Mouse (Mus musculus) embryonic facial prominence, embryonic 13.5 days (tissue): Measurements from ENCODE around the gene Pld3. TPM values are rescaled to one million over a fixed set of nuclear protein-coding genes. Genes with fewer than 3 reads are reported as not detected.

Source experiments
- ATAC-seq: fragments of 200-750 bp; cut with Nextera tagmentation; 2 replicates; pipeline ENCODE4 v1.8.0; 2017; ENCODE audit warnings: low read depth; ENCODE audit not compliant: insufficient number of reproducible peaks, insufficient read depth, low FRiP score, low TSS enrichment
- H3K27ac ChIP-seq: fragments of 300-500 bp; sonication (generic); 2 replicates; pipeline ENCODE4 v1.5.1; 2015; ENCODE audit warnings: moderate library complexity, mild to moderate bottlenecking, inconsistent platforms
- H3K27me3 ChIP-seq: fragments of 300-500 bp; sonication (generic); 2 replicates; pipeline ENCODE4 v1.6.1; 2015; ENCODE audit warnings: mild to moderate bottlenecking, inconsistent platforms
- H3K36me3 ChIP-seq: fragments of 300-500 bp; sonication (generic); 2 replicates; pipeline ENCODE4 v1.6.1; 2015; ENCODE audit warnings: mild to moderate bottlenecking, inconsistent platforms
- H3K4me1 ChIP-seq: fragments of 300-500 bp; sonication (generic); 2 replicates; pipeline ENCODE4 v1.6.1; 2015; ENCODE audit warnings: inconsistent platforms
- H3K4me2 ChIP-seq: fragments of 300-500 bp; sonication (generic); 2 replicates; pipeline ENCODE4 v1.6.1; 2015; ENCODE audit warnings: moderate library complexity, mild to moderate bottlenecking, inconsistent platforms
- H3K4me3 ChIP-seq: fragments of 300-500 bp; sonication (generic); 2 replicates; pipeline ENCODE4 v1.5.1; 2015; ENCODE audit warnings: mild to moderate bottlenecking, inconsistent platforms
- H3K9ac ChIP-seq: fragments of 300-500 bp; sonication (generic); 2 replicates; pipeline ENCODE4 v1.6.1; 2015; ENCODE audit warnings: mild to moderate bottlenecking, inconsistent platforms
- H3K9me3 ChIP-seq: fragments of 300-500 bp; sonication (generic); 2 replicates; pipeline ENCODE4 v1.6.1; 2016; ENCODE audit warnings: inconsistent platforms
- WGBS: fragments of 180-500 bp; shearing (Covaris S2); methylation state at CpG from one replicate; pipeline ENCODE4 v1.1.7; 2015; ENCODE audit warnings: mixed read lengths; 5-methylcytosine and 5-hydroxymethylcytosine counted together
- polyA plus RNA-seq: library from polyadenylated mRNA; unstranded; fragments of >200 nt; fragmentation: Nextera tagmentation; extraction: Ambion mirVana; gene quantifications from 2 replicates; pipeline ENCODE4 v1.2.1, GENCODE M21; 2015

Pld3 gene
- 76.5 and 81.8 TPM in 2 replicates for polyA plus RNA-seq

DNA sequence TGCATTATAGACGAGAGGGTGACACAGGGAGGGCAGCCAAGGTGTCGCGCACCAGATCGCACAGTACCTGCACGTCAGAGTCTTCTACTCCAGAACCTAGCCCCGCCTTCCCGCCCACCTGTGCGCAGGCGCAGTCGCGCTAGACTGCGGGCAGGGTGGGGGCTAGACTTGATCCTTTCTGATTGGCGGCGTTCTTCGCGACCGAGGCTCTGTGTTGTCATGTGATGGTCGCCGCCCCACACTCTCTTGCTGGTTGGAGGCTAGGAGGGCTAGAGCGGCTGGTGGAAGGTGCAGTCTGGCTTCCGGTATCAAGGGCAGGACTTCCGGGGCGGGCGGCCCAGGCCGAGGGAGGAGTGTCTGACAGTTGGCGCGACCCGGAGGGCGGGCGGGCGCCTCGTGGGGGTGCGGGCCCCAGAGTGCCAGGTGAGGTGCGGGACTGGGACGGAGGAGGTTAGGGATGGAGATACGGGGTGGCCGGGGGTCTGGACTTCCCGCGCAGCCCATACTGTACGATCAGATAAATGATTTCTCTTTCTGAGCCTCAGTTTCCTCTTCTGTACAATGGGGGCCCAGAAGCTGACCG lies at the start of gene Pld3, which contains the start of gene 2310022A10Rik:
Gene Pld3 (minus strand): TSS at position 288 of the 583 bp plus-strand sequence.
Gene 2310022A10Rik (plus strand): TSS at position 303 of the 583 bp plus-strand sequence.
- H3K27ac ChIP-seq: 0 out of 2 replicates have a peak within 1 kb of the TSS, but pooled peaks have one; percentile 29
- H3K9ac ChIP-seq: peak within 1 kb of the TSS; percentile 84
- peaks cover 10% of the 10 kb centered on the region for H3K4me1 ChIP-seq
- under 1% methylated on average over 41 of the region's 41 CpGs for WGBS
- peak within 1 kb of the TSS; percentile 74 for H3K4me2 ChIP-seq
- H3K36me3 ChIP-seq: peaks cover 12% of the 10 kb centered on the region
- ATAC-seq: peak; percentile 99
- H3K9me3 ChIP-seq: no peaks in the 10 kb centered on the region
- H3K27me3 ChIP-seq: no peaks in the 10 kb centered on the region
- peak within 1 kb of the TSS; percentile 78 for H3K4me3 ChIP-seq

- Histone ChIP-seq H3K4me3 (no peak overlapping the region), H3K27me3 (no peaks in the 10 kb centered on the region), H3K9ac (no peak overlapping the region), H3K9me3 (no peaks in the 10 kb centered on the region), H3K27ac (0 out of 2 replicates have a peak overlapping the region, but pooled peaks have one; percentile 16), H3K4me1 (peaks cover 56% of the 10 kb centered on the region), H3K36me3 (peaks cover 5% of the 10 kb centered on the region; the same call in 1 of the 2 replicates), H3K4me2 (no peak overlapping the region)
- WGBS: 83% methylated on average over 2 of the region's 2 CpGs
- no peak for ATAC-seq
Observed at GRCm38 (mm10) chr7:27602161-27602560, 49.1 kb upstream of the Pld3 start.

- Histone ChIP-seq H3K9ac (no peak overlapping the region), H3K27ac (no peak overlapping the region), H3K4me1 (peaks cover 58% of the 10 kb centered on the region), H3K27me3 (no peaks in the 10 kb centered on the region), H3K36me3 (peaks cover 5% of the 10 kb centered on the region; the same call in 1 of the 2 replicates), H3K4me3 (no peak overlapping the region), H3K4me2 (no peak overlapping the region), H3K9me3 (no peaks in the 10 kb centered on the region)
- ATAC-seq: no peak
- WGBS: 69% methylated on average over 4 of the region's 4 CpGs
Observed at GRCm38 (mm10) chr7:27601628-27602027, 48.6 kb upstream of the Pld3 start.

GRCm38 (mm10) chr7:27598053-27598452 lies 45.0 kb upstream of the Pld3 start:
- Histone ChIP-seq H3K4me3 (no peak overlapping the region), H3K4me1 (peaks cover 54% of the 10 kb centered on the region), H3K4me2 (no peak overlapping the region), H3K36me3 (peaks cover 12% of the 10 kb centered on the region), H3K27ac (no peak overlapping the region), H3K9ac (0 out of 2 replicates have a peak overlapping the region, but pooled peaks have one; percentile 51), H3K9me3 (no peaks in the 10 kb centered on the region), H3K27me3 (no peaks in the 10 kb centered on the region)
- 70% methylated on average over 7 of the region's 7 CpGs for WGBS
- no peak for ATAC-seq

GRCm38 (mm10) chr7:27596586-27597503 lies 43.8 kb upstream of the Pld3 start:
- Histone ChIP-seq H3K9ac (peak overlapping the region; percentile 51; the same call in 1 of the 2 replicates), H3K4me2 (no peak overlapping the region), H3K4me3 (no peak overlapping the region), H3K4me1 (peaks cover 47% of the 10 kb centered on the region), H3K27ac (peak overlapping the region; percentile 80), H3K27me3 (no peaks in the 10 kb centered on the region), H3K9me3 (no peaks in the 10 kb centered on the region), H3K36me3 (peaks cover 12% of the 10 kb centered on the region)
- no peak for ATAC-seq
- WGBS: 65% methylated on average over 10 of the region's 10 CpGs

DNA sequence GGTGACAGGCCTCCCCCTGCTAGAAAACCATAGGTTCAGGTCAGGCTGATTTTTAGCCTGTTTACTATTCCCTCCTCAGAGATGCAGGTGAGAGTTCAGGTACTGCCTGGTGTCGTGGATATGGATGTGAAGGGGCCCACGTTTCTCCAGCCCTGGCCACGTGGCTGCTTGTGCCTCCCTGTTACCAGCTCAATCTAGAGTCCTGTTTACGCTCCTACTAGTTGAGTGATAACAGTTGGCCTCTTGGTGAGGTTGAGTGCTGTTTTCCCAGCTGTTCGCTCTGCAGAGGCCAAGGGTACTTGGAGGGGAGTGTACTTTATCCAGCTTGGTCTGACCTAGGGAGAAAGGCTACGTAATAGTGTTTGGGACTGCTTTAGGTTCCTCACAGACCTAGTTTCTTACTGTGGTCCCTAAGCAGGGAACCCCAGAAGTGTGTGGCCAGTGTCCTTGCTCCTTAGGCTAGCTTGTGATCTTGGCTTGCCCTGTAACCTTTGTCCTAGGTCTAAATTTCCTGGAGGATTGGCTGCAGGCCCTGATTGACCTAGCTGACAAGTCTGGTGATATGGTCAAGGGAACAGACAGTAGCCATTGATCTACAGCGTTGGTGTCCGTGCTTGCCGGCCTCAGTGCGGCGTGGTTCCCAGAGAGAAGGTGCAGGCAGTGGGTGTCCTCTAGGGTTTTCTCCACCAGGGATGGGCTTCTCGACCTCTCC lies 40.1 kb upstream of the Pld3 start:
- peaks cover 12% of the 10 kb centered on the region for H3K36me3 ChIP-seq
- peak overlapping the region; percentile 66 for H3K4me3 ChIP-seq
- H3K9me3 ChIP-seq: no peaks in the 10 kb centered on the region
- H3K4me2 ChIP-seq: peak overlapping the region; percentile 62
- H3K27me3 ChIP-seq: no peaks in the 10 kb centered on the region
- WGBS: 70% methylated on average over 12 of the region's 12 CpGs
- no peak for ATAC-seq
- peaks cover 31% of the 10 kb centered on the region for H3K4me1 ChIP-seq
- peak overlapping the region; percentile 92 for H3K9ac ChIP-seq
- H3K27ac ChIP-seq: peak overlapping the region; percentile 99

GRCm38 (mm10) chr7:27592217-27592929 lies 39.4 kb upstream of the Pld3 start:
- peak overlapping the region; percentile 66 for H3K4me3 ChIP-seq
- peak; percentile 34 for ATAC-seq
- H3K9ac ChIP-seq: peak overlapping the region; percentile 92
- peak overlapping the region; percentile 99 for H3K27ac ChIP-seq
- H3K9me3 ChIP-seq: no peaks in the 10 kb centered on the region
- H3K4me2 ChIP-seq: peak overlapping the region; percentile 62
- peaks cover 12% of the 10 kb centered on the region for H3K36me3 ChIP-seq
- 2% methylated on average over 17 of the region's 17 CpGs for WGBS
- peaks cover 24% of the 10 kb centered on the region for H3K4me1 ChIP-seq
- H3K27me3 ChIP-seq: no peaks in the 10 kb centered on the region

DNA sequence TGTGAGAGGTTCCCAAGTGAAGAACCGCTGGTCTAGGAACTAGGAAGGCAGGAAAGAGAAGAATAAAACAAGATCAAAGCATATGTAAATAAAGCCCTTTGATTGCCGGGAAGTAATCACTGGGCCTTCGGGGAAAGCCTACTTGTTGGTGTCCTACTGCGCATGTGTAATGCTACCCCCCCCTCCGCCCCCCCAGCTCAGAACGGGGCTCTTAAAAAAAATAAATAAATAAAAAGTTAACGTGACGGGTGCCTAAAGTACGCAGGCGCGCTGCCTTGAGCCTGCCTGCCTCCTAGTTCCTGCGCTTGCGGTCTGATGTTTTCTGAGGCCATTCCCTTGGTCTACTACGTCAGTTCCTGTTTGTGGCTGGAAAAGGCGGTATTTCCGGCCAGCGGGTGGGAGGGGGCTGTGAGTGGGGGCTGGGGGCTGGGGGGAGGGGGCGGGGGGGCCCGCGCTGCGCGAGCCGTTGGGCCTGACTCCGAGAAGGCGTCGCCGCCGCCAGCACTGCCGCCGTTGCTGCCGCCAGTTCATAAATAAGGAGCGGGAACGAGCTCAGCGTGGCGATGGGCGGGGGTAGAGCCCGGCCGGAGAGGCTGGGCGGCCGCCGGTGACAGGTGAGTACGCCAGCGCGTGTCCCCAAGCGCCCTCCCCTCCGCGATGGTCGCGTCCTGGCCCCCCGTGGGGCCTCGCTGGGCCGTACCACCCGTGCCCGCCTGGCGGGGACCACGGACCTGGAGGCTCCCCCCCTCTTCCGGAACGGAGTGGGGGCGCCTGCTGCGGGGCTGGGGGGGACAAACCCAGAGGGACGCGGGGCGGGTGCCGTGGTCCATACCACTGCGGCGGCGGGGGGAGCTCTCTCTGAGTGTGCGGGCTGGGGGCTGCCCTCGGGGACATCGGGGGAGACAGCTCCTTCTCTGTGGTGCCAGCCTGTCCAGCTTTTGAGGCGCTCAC lies 38.5 kb upstream of the Pld3 start, which contains the start of gene Akt2:
Gene Akt2 (plus strand): TSS at position 287 of the 951 bp plus-strand sequence.
- H3K36me3 ChIP-seq: peaks cover 12% of the 10 kb centered on the region
- peaks cover 16% of the 10 kb centered on the region for H3K4me1 ChIP-seq
- peak within 1 kb of the TSS; percentile 66 for H3K4me3 ChIP-seq
- peak within 1 kb of the TSS; percentile 62 for H3K4me2 ChIP-seq
- WGBS: under 1% methylated on average over 42 of the region's 71 CpGs
- peak within 1 kb of the TSS; percentile 92 for H3K9ac ChIP-seq
- H3K27ac ChIP-seq: peak within 1 kb of the TSS; percentile 99
- no peaks in the 10 kb centered on the region for H3K27me3 ChIP-seq
- ATAC-seq: peak; percentile 96
- no peaks in the 10 kb centered on the region for H3K9me3 ChIP-seq

- 61% methylated on average over 4 of the region's 4 CpGs for WGBS
- no peaks in the 10 kb centered on the region for H3K9me3 ChIP-seq
- H3K4me3 ChIP-seq: peak overlapping the region; percentile 66
- H3K27me3 ChIP-seq: no peaks in the 10 kb centered on the region
- peak overlapping the region; percentile 61; the same call in 1 of the 2 replicates for H3K9ac ChIP-seq
- peaks cover 13% of the 10 kb centered on the region for H3K4me1 ChIP-seq
- H3K36me3 ChIP-seq: peaks cover 12% of the 10 kb centered on the region
- H3K4me2 ChIP-seq: peak overlapping the region; percentile 57
- peak overlapping the region; percentile 99 for H3K27ac ChIP-seq
- no peak for ATAC-seq
Observed at GRCm38 (mm10) chr7:27590566-27591213, 37.7 kb upstream of the Pld3 start.
